Mouse (Mus musculus): ENCODE measurements around the gene Phf12.

GRCm38 (mm10) chr11:78074277-78074652 is 91.7 kb downstream of the Phf12 start:
- TF ChIP-seq CTCF (IDR thresholded peaks at IDR 0.05; ENCODE audit: low read depth, low read length) (no peak), EP300 (IDR thresholded peaks at IDR 0.05; ENCODE audit: insufficient read depth, low read depth, low read length) (no peak)
